Mouse (Mus musculus) thymus, adult 2 months (tissue): ENCODE measurements around the gene Disp1.

Source experiments
- CTCF ChIP-seq: fragments of 200-500 bp; IDR thresholded peaks from 2 replicates; pipeline ENCODE4 v1.5.1; 2012; ENCODE audit warnings: mild to moderate bottlenecking, control low read depth, low read length, moderate library complexity, borderline replicate concordance; ENCODE audit not compliant: control insufficient read depth, poor library complexity, insufficient read depth; ENCODE audit errors: extremely low read depth
- POLR2A ChIP-seq: fragments of 200-500 bp; IDR thresholded peaks from 2 replicates; pipeline ENCODE4 v1.6.1; 2012; ENCODE audit warnings: mild to moderate bottlenecking, low read length, control low read depth, moderate library complexity; ENCODE audit not compliant: control insufficient read depth, poor library complexity, insufficient read depth; ENCODE audit errors: extremely low read depth

DNA sequence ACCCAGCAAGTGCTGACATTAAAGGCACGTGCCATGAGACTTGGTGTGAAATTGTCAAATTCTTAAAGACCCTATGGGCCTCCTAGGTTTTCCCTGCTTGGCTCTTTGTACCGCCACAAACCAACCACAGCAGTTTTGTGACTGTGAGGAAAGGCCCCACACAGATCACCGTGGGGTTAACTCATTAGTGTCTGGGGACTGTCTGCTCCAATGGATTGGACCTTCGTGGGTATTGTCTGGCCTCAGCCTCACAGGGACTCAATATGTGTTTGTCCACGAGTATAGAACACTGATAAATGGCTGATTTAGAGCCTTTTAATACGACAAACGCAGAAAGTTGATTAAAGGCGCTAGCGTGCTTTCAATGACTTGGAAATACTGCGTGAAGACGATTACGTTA, 175.2 kb downstream of the Disp1 start:
- no peak for TF ChIP-seq CTCF
- TF ChIP-seq POLR2A = no peak
